Mouse (Mus musculus): ENCODE data around the gene Tmem30a. TPM values are rescaled to one million over a fixed set of nuclear protein-coding genes. Genes with fewer than 3 reads are reported as not detected.
A peak's percentile ranks its signal among the peaks of the same experiment; 100 is the strongest.

Tmem30a gene
- polyA plus RNA-seq, 1 experiment from 2014 or later: 98.0 TPM

DNA sequence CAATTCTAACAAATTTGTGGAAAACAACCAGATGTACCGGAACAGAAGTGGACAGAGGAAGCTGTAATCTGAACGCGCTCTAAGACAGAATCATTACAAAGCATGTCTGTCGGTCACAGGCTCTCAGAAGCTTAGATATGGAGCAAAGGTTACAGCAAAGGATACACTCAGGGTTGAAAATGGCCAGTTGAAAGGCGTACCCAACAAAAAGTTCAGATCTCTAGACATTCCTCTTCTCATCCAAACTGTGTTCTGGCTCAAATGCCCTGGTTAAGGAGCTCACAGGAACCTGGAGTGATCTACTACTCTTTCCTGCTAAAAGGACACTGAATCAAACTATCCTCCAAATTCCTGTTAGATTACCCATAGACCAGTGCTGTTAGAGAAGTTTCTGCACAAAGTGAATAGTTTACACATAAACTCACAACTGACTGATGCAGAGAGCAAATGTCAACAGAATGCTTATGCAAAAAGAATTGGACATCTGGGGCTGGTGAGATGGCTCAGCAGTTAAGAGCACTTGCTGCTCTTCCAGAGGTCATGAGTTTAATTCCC lies 26.2 kb downstream of the Tmem30a start:
- no peak for TF ChIP-seq CTCF (IDR thresholded peaks at IDR 0.05; ENCODE audit: low read depth)

GRCm38 (mm10) chr9:79765329-79765728 lies 28.0 kb downstream of the Tmem30a start:
- Histone ChIP-seq H3K9me3 (replicated peaks; ENCODE audit: low read length) (no peaks in the 10 kb centered on the region), H3K27ac (no peak overlapping the region), H3K4me1 (replicated peaks; ENCODE audit: insufficient read depth, low read length) (no peaks in the 10 kb centered on the region), H3K27me3 (ENCODE audit: insufficient read depth, low read length) (no peaks in the 10 kb centered on the region), H3K36me3 (ENCODE audit: insufficient read depth, low read length) (0 out of 2 replicates have a peak, but pooled peaks cover 2% of the 10 kb centered on the region), H3K4me2 (ENCODE audit: low read length) (no peak overlapping the region), H3K4me3 (replicated peaks; ENCODE audit: low read depth, low read length) (no peak overlapping the region), H3K9ac (ENCODE audit: low read depth, low read length) (no peak overlapping the region)
- DNase-seq (ENCODE audit: low spot score): no peak
- 74% methylated on average over 4 of the region's 4 CpGs for WGBS
- ATAC-seq (replicated peaks; ENCODE audit: low FRiP score, low read depth): no peak
- TF ChIP-seq CTCF (IDR thresholded peaks at IDR 0.05; ENCODE audit: low read depth): no peak

More for the DNA sequence above, 26.2 kb downstream of the Tmem30a start:
- Histone ChIP-seq H3K36me3 (ENCODE audit: insufficient read depth, low read length) (0 out of 2 replicates have a peak, but pooled peaks cover 2% of the 10 kb centered on the region), H3K4me3 (replicated peaks; ENCODE audit: low read depth, low read length) (no peak overlapping the region), H3K4me1 (replicated peaks; ENCODE audit: insufficient read depth, low read length) (no peaks in the 10 kb centered on the region), H3K9ac (ENCODE audit: low read depth, low read length) (no peak overlapping the region), H3K27me3 (ENCODE audit: insufficient read depth, low read length) (no peaks in the 10 kb centered on the region), H3K4me2 (ENCODE audit: low read length) (no peak overlapping the region), H3K27ac (no peak overlapping the region), H3K9me3 (replicated peaks; ENCODE audit: low read length) (no peaks in the 10 kb centered on the region)
- no peak for DNase-seq (ENCODE audit: low spot score)
- peak; percentile 72 for ATAC-seq (replicated peaks; ENCODE audit: low FRiP score, low read depth)
- WGBS: 80% methylated on average over 5 of the region's 5 CpGs

GRCm38 (mm10) chr9:79762519-79762918 lies 30.8 kb downstream of the Tmem30a start:
- Histone ChIP-seq H3K4me2 (ENCODE audit: low read length) (no peak overlapping the region), H3K4me1 (replicated peaks; ENCODE audit: insufficient read depth, low read length) (0 out of 2 replicates have a peak, but pooled peaks cover 2% of the 10 kb centered on the region), H3K4me3 (replicated peaks; ENCODE audit: low read depth, low read length) (no peak overlapping the region), H3K9me3 (replicated peaks; ENCODE audit: low read length) (no peaks in the 10 kb centered on the region), H3K27me3 (ENCODE audit: insufficient read depth, low read length) (no peaks in the 10 kb centered on the region), H3K36me3 (ENCODE audit: insufficient read depth, low read length) (0 out of 2 replicates have a peak, but pooled peaks cover 2% of the 10 kb centered on the region), H3K27ac (no peak overlapping the region), H3K9ac (ENCODE audit: low read depth, low read length) (no peak overlapping the region)
- ATAC-seq (replicated peaks; ENCODE audit: low FRiP score, low read depth): no peak
- WGBS: 80% methylated on average over 6 of the region's 6 CpGs
- TF ChIP-seq CTCF (IDR thresholded peaks at IDR 0.05; ENCODE audit: low read depth): no peak
- no peak for DNase-seq (ENCODE audit: low spot score)

DNA sequence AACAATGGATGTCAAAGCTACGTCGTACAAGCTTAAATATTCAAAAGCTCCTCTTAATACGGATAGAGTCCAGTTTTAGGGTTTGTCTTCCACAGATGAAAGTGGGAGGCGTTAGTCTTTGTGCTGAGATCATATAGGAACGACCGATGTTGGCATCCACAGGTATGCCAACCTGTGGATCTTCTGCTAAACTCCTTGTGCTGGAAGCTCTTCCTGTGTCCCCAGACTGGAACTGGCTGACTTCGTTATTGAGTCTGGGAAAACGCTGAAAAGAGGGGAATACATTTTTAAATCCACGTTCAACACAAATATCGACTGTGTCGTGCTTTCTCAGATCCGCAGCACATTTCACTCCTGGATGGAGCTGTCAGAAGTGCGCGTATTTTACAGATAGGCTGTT lies 33.2 kb downstream of the Tmem30a start:
- Histone ChIP-seq H3K27me3 (ENCODE audit: insufficient read depth, low read length) (no peaks in the 10 kb centered on the region), H3K9me3 (replicated peaks; ENCODE audit: low read length) (no peaks in the 10 kb centered on the region), H3K4me2 (ENCODE audit: low read length) (peak overlapping the region; percentile 73), H3K4me3 (replicated peaks; ENCODE audit: low read depth, low read length) (peak overlapping the region; percentile 89), H3K27ac (peak overlapping the region; percentile 93), H3K36me3 (ENCODE audit: insufficient read depth, low read length) (peaks cover 12% of the 10 kb centered on the region; the same call in 1 of the 2 replicates), H3K9ac (ENCODE audit: low read depth, low read length) (peak overlapping the region; percentile 91), H3K4me1 (replicated peaks; ENCODE audit: insufficient read depth, low read length) (0 out of 2 replicates have a peak, but pooled peaks cover 2% of the 10 kb centered on the region)
- ATAC-seq (replicated peaks; ENCODE audit: low FRiP score, low read depth): peak; percentile 18
- whole genome bisulfite sequencing: 4% methylated on average over 14 of the region's 14 CpGs
- no peak for DNase-seq (ENCODE audit: low spot score)
- no peak for TF ChIP-seq CTCF (IDR thresholded peaks at IDR 0.05; ENCODE audit: low read depth)

GRCm38 (mm10) chr9:79759385-79760005 lies 33.8 kb downstream of the Tmem30a start, which contains the start of gene Cox7a2:
Gene Cox7a2, minus strand, starts transcription at chr9:79759878.
- peak within 1 kb of the TSS; percentile 93 for H3K27ac ChIP-seq
- peaks cover 15% of the 10 kb centered on the region; the same call in 1 of the 2 replicates for H3K36me3 ChIP-seq (ENCODE audit: insufficient read depth, low read length)
- H3K4me1 ChIP-seq (replicated peaks; ENCODE audit: insufficient read depth, low read length): 0 out of 2 replicates have a peak, but pooled peaks cover 2% of the 10 kb centered on the region
- ATAC-seq (replicated peaks; ENCODE audit: low FRiP score, low read depth) (peak; percentile 99), DNase-seq (ENCODE audit: low spot score) (peak; percentile 99)
- peak within 1 kb of the TSS; percentile 73 for H3K4me2 ChIP-seq (ENCODE audit: low read length)
- H3K27me3 ChIP-seq (ENCODE audit: insufficient read depth, low read length): no peaks in the 10 kb centered on the region
- under 1% methylated on average over 49 of the region's 49 CpGs for WGBS
- peak within 1 kb of the TSS; percentile 91 for H3K9ac ChIP-seq (ENCODE audit: low read depth, low read length)
- TF ChIP-seq CTCF (IDR thresholded peaks at IDR 0.05; ENCODE audit: low read depth): no peak
- H3K4me3 ChIP-seq (replicated peaks; ENCODE audit: low read depth, low read length): peak within 1 kb of the TSS; percentile 89
- no peaks in the 10 kb centered on the region for H3K9me3 ChIP-seq (replicated peaks; ENCODE audit: low read length)

GRCm38 (mm10) chr9:79755311-79755710 lies 38.0 kb downstream of the Tmem30a start:
- 0 out of 2 replicates have a peak, but pooled peaks cover 2% of the 10 kb centered on the region for H3K4me1 ChIP-seq (replicated peaks; ENCODE audit: insufficient read depth, low read length)
- WGBS: 96% methylated on average over 4 of the region's 4 CpGs
- ATAC-seq (replicated peaks; ENCODE audit: low FRiP score, low read depth): no peak
- H3K27ac ChIP-seq: no peak overlapping the region
- H3K9me3 ChIP-seq (replicated peaks; ENCODE audit: low read length): no peaks in the 10 kb centered on the region
- no peaks in the 10 kb centered on the region for H3K27me3 ChIP-seq (ENCODE audit: insufficient read depth, low read length)
- H3K4me3 ChIP-seq (replicated peaks; ENCODE audit: low read depth, low read length): no peak overlapping the region
- TF ChIP-seq CTCF (IDR thresholded peaks at IDR 0.05; ENCODE audit: low read depth): no peak
- no peak for DNase-seq (ENCODE audit: low spot score)
- no peak overlapping the region for H3K4me2 ChIP-seq (ENCODE audit: low read length)
- H3K36me3 ChIP-seq (ENCODE audit: insufficient read depth, low read length): peaks cover 28% of the 10 kb centered on the region
- H3K9ac ChIP-seq (ENCODE audit: low read depth, low read length): no peak overlapping the region

Data from kidney, postnatal 0 days (tissue).